Comparison of ENCODE assay signal across 17 mouse cellular contexts in the genomic region with DNA sequence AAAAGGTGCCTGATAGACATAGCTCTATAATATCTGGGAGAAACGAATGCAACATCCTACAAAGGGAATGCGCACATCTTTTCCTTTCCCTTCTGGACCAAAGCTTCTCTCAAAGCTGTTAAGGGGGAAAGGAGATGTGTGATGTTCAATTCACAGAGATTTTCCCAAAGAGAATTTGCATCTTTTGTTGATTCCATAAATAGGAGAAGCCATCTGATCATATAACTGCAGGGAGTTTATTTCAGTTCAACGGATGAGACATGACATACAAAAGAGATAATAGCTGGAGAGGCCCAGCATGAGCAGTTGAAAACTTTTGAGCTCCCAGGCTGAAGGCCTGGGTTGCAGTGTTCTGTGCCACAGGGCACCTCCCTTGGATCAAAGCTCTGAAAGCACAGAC.
"Had no signal": no experiment of that assay in that cellular context is flagged by ENCODE, and none has a peak within 500 bp of the region (broad histone marks: within the 10 kb centered on the region; RNA-seq: fewer than 3 reads in every experiment).

No protein-coding gene starts in this region.

- H3K9ac ChIP-seq: liver, postnatal 0 days; lung, embryonic 15.5 days; midbrain, embryonic 13.5 days; midbrain, embryonic 15.5 days; neural tube, embryonic 12.5 days; stomach, embryonic 15.5 days had no signal

- DNase-seq: liver, postnatal 0 days; lung, adult 2 months; lung, postnatal 14 days; lung, postnatal 36 days; right cerebral cortex, postnatal 25 days; thymus, adult 18-20 months; thymus, postnatal 14 days; thymus, postnatal 36 days had no signal

- H3K4me2 ChIP-seq: lung, embryonic 15.5 days; midbrain, embryonic 11.5 days; midbrain, embryonic 13.5 days; midbrain, embryonic 15.5 days; neural tube, embryonic 12.5 days; stomach, embryonic 15.5 days had no signal

- H3K9me3 ChIP-seq: lung, embryonic 15.5 days; midbrain, embryonic 13.5 days; midbrain, embryonic 15.5 days; neural tube, embryonic 12.5 days; stomach, embryonic 15.5 days had no signal

- H3K27me3 ChIP-seq: lung, embryonic 15.5 days; megakaryocyte, embryonic 14.5 days; midbrain, embryonic 13.5 days; midbrain, embryonic 15.5 days; neural tube, embryonic 12.5 days; stomach, embryonic 15.5 days had no signal

- ATAC-seq: liver, postnatal 0 days; midbrain, embryonic 13.5 days; midbrain, embryonic 15.5 days had no signal

- H3K36me3 ChIP-seq: lung, embryonic 15.5 days; midbrain, embryonic 13.5 days; midbrain, embryonic 15.5 days; neural tube, embryonic 12.5 days; stomach, embryonic 15.5 days had no signal

- H3K4me3 ChIP-seq: lung, embryonic 15.5 days; megakaryocyte, embryonic 14.5 days; midbrain, embryonic 13.5 days; midbrain, embryonic 15.5 days; neural tube, embryonic 12.5 days; stomach, embryonic 15.5 days had no signal

- H3K27ac ChIP-seq: lung, embryonic 15.5 days; macrophage; midbrain, embryonic 13.5 days; midbrain, embryonic 15.5 days; neural tube, embryonic 12.5 days; stomach, embryonic 15.5 days; stomach, postnatal 0 days had no signal

- H3K4me1 ChIP-seq: lung, embryonic 15.5 days; megakaryocyte, embryonic 14.5 days; midbrain, embryonic 13.5 days; midbrain, embryonic 15.5 days; neural tube, embryonic 12.5 days; stomach, embryonic 15.5 days had no signal
